Mouse (Mus musculus) stomach, embryonic 15.5 days (tissue): ENCODE data around the gene Zfand6. TPM values are rescaled to one million over a fixed set of nuclear protein-coding genes. Genes with fewer than 3 reads are reported as not detected.

Experiments used
- ATAC-seq: fragments of 200-750 bp; cut with Nextera tagmentation; 2 replicates; pipeline ENCODE4 v1.8.0; 2017; ENCODE audit warnings: low read depth, moderate number of reproducible peaks, moderate TSS enrichment; ENCODE audit not compliant: insufficient read depth, low FRiP score
- H3K27ac ChIP-seq: fragments of 300-500 bp; sonication (generic); 2 replicates; pipeline ENCODE4 v1.5.1; 2015; ENCODE audit warnings: mild to moderate bottlenecking, inconsistent platforms
- H3K27me3 ChIP-seq: fragments of 300-500 bp; sonication (generic); replicated peaks from 2 replicates; pipeline ENCODE4 v1.6.1; 2015; ENCODE audit warnings: inconsistent platforms
- H3K36me3 ChIP-seq: fragments of 300-500 bp; sonication (generic); 2 replicates; pipeline ENCODE4 v1.6.1; 2015; ENCODE audit warnings: inconsistent platforms
- H3K4me1 ChIP-seq: fragments of 300-500 bp; sonication (generic); 2 replicates; pipeline ENCODE4 v1.6.1; 2015; ENCODE audit warnings: inconsistent platforms
- H3K4me2 ChIP-seq: fragments of 300-500 bp; sonication (generic); 2 replicates; pipeline ENCODE4 v1.6.1; 2015; ENCODE audit warnings: mild to moderate bottlenecking, inconsistent platforms
- H3K4me3 ChIP-seq: fragments of 300-500 bp; sonication (generic); replicated peaks from 2 replicates; pipeline ENCODE4 v1.5.1; 2015; ENCODE audit warnings: inconsistent platforms
- H3K9ac ChIP-seq: fragments of 300-500 bp; sonication (generic); 2 replicates; pipeline ENCODE4 v1.6.1; 2015; ENCODE audit warnings: inconsistent platforms
- H3K9me3 ChIP-seq: fragments of 300-500 bp; sonication (generic); 2 replicates; pipeline ENCODE4 v1.6.1; 2016; ENCODE audit warnings: inconsistent platforms
- WGBS: fragments of 180-500 bp; shearing (Covaris S2); methylation state at CpG from one replicate; pipeline ENCODE4 v1.1.7; 2015; 5-methylcytosine and 5-hydroxymethylcytosine counted together
- polyA plus RNA-seq: library from polyadenylated mRNA; unstranded; fragments of >200 nt; fragmentation: Nextera tagmentation; extraction: Ambion mirVana; gene quantifications from 2 replicates; pipeline ENCODE4 v1.2.1, GENCODE M21; 2015

Zfand6 gene
- polyA plus RNA-seq, 1 experiment from 2014 or later, result 177 TPM

DNA sequence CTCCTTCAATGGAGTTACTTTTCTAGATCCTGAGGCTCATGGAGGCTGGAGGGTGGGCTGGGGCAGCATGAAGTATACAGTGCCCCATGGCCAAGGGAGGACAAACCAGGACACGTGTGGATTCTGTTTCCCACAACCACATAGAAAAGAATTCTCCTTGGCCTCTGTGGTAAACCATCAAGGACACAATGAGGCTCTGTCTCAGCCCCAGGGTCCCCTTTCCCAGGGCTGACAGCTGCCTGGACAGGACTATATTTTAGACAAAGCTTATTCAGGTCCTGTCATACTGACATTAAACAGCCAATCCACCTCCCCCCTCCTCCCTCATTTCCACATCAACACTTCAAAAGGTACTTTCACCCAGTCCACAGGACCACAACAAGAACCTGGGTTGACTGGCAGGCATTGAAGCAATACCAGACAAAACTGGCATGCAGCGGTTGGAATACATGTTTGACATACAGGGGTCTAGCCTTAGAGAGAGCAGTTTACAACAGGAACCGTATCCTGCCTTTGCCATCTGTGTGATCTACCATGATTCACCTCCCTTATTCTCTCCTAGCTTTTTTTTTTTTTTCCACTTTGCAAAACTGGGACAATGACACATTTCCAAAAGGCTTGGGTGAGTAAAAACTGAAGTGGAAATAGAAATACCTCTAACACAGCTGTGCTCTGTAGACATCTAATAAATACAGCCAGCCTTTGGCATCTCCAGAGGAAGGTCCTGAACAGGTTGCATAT, 103.2 kb downstream of the Zfand6 start:
- no peak for ATAC-seq
- WGBS, result 78% methylated on average over 3 of the region's 3 CpGs
- Histone ChIP-seq H3K9ac (no peak overlapping the region), H3K9me3 (no peaks in the 10 kb centered on the region), H3K4me1 (no peaks in the 10 kb centered on the region), H3K27me3 (no peaks in the 10 kb centered on the region), H3K4me3 (no peak overlapping the region), H3K4me2 (no peak overlapping the region), H3K27ac (no peak overlapping the region), H3K36me3 (no peaks in the 10 kb centered on the region)

DNA sequence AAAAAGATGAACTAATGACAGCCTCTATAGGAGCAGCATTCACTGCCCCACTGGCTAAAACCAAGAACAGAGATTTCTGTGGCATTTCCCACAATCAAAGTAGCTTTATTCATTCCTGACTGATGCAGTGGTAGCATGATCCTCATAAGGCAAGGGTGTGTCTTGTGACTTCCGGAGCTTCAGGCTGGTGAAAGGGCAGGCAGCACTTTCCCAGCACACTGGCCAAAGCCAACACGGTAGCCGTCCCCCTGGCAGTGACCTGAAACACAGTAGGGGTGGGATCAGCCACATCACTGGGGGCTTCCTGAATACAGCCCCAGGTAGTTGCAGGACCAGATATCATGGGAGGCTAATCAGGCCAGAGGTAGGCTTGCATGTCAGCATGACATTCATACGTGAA, 104.7 kb downstream of the Zfand6 start:
- no peaks in the 10 kb centered on the region for H3K4me1 ChIP-seq
- no peak overlapping the region for H3K9ac ChIP-seq
- no peak overlapping the region for H3K4me2 ChIP-seq
- 88% methylated on average over 4 of the region's 4 CpGs for WGBS
- no peak for ATAC-seq
- H3K27ac ChIP-seq, result no peak overlapping the region
- H3K36me3 ChIP-seq, result no peaks in the 10 kb centered on the region
- H3K4me3 ChIP-seq, result no peak overlapping the region
- H3K9me3 ChIP-seq, result no peaks in the 10 kb centered on the region
- no peaks in the 10 kb centered on the region for H3K27me3 ChIP-seq

DNA sequence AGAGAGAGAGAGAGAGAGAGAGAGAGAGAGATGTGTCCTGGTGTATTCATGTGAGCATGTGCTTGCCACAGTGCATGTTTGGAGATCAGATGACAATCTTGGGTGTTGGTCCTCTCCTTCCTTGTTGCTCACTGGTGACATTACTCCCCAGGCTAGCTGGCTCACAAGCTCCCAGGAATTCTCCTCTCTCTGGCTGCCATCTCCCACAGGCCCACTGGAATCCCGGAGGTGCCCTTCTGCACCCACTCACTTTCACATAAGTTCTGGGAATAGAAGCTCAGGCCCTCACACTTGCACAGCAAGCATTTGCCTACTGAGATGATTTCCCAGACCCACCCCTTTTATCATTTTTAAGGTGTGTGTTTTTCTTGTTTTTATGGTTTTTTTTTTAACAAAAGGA, 110.0 kb downstream of the Zfand6 start:
- no peak for ATAC-seq
- Histone ChIP-seq H3K4me3 (no peak overlapping the region), H3K4me1 (no peaks in the 10 kb centered on the region), H3K27me3 (no peaks in the 10 kb centered on the region), H3K9ac (no peak overlapping the region), H3K4me2 (no peak overlapping the region), H3K36me3 (no peaks in the 10 kb centered on the region), H3K9me3 (no peaks in the 10 kb centered on the region), H3K27ac (no peak overlapping the region)
- 78% methylated on average over 1 of the region's 1 CpGs for WGBS

DNA sequence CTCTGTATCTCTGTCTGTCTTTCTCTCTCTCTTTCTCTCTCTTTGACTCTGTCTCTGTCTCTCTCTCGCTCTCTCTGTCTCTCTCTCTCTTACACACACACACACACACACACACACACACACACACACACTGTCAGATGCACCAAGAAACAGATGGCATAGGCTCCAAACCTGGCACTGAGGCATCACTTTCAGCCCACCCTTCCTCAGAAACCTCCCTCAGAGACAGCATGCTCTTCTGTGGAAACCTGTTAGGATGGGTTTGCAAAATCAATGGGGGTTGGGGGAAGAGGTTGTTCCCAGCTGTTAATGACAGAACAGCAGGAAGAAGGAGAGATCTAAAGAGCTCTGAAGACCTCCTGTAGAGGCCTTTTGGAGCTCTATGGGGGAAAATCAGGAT, 110.9 kb downstream of the Zfand6 start:
- Histone ChIP-seq H3K36me3 (no peaks in the 10 kb centered on the region), H3K4me2 (no peak overlapping the region), H3K9me3 (no peaks in the 10 kb centered on the region), H3K4me1 (no peaks in the 10 kb centered on the region), H3K4me3 (no peak overlapping the region), H3K27ac (no peak overlapping the region), H3K9ac (no peak overlapping the region), H3K27me3 (no peaks in the 10 kb centered on the region)
- no peak for ATAC-seq
- WGBS, result 100% methylated on average over 1 of the region's 1 CpGs

DNA sequence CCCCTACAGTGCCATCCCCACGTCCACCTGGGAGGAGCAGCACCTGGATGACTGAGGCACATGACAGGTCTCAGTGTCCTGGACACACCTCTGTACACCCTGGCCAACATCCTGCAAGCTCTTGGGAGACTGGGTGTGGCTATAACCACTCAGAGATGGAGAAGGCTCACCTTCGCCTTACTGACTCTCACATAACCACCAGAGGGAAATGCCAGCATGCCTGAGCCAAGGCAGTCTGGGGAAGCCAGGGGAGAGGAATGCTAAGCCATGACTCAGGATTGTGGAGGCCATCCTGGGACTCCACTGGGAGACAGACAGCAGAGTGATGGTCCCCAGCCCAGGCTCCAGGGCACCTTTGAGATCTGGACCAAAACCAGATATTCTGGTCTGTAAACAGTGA, 112.7 kb downstream of the Zfand6 start:
- Histone ChIP-seq H3K9me3 (no peaks in the 10 kb centered on the region), H3K4me1 (no peaks in the 10 kb centered on the region), H3K27ac (no peak overlapping the region), H3K9ac (no peak overlapping the region), H3K4me2 (no peak overlapping the region), H3K36me3 (no peaks in the 10 kb centered on the region), H3K27me3 (no peaks in the 10 kb centered on the region), H3K4me3 (no peak overlapping the region)
- WGBS, result 84% methylated on average over 2 of the region's 2 CpGs
- ATAC-seq, result no peak

DNA sequence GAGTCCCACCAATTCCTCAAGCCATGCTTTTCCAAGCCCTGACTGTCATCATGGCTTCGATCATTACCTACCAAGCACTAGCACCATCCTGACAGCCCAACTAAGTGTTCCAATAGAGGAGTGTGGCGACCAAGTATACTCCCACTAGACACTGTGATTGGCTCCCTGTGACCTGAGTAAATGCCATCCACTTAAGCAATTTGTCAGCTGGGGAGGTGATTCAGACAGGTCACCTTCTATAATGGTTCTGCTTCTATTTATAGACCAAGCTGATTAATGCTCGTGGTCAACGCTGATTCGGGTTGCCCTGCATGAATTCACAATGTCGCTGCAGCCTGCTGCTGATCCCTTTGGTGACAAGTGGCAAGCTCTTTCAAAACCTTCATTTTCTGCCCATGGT, 123.6 kb downstream of the Zfand6 start:
- WGBS, result 53% methylated on average over 6 of the region's 6 CpGs
- Histone ChIP-seq H3K27ac (no peak overlapping the region), H3K9me3 (no peaks in the 10 kb centered on the region), H3K4me1 (no peaks in the 10 kb centered on the region), H3K4me3 (no peak overlapping the region), H3K9ac (no peak overlapping the region), H3K36me3 (no peaks in the 10 kb centered on the region), H3K27me3 (no peaks in the 10 kb centered on the region), H3K4me2 (no peak overlapping the region)
- ATAC-seq, result no peak

DNA sequence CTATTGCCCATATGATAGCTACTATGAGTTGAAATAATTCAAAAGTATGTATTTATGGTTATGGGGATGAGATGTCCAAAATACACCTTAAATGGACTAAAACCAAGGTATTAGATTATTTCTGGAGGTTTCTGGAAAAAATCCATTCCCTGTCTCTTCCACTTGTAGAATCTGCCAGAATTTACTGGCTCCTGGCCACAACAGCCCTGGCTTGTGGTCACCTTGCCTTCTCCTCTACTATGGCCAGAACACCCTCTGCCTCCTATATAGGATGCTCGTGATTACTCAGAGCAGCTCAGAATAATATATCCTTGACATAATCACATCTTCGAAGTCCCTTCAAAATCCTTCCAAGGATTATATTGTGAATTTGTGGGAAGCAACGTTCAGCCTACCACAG, 125.5 kb downstream of the Zfand6 start:
- Histone ChIP-seq H3K4me1 (no peaks in the 10 kb centered on the region), H3K9ac (no peak overlapping the region), H3K4me3 (no peak overlapping the region), H3K27me3 (no peaks in the 10 kb centered on the region), H3K4me2 (no peak overlapping the region), H3K36me3 (no peaks in the 10 kb centered on the region), H3K9me3 (no peaks in the 10 kb centered on the region), H3K27ac (no peak overlapping the region)
- WGBS, result 72% methylated on average over 3 of the region's 3 CpGs
- no peak for ATAC-seq

Other genes with a start within 250 kb of the Zfand6 start
- 3.1 and 3.3 TPM in 2 replicates for gene Gm2115, start 161.0 kb downstream of the Zfand6 start, polyA plus RNA-seq
- gene Fah, start 83.2 kb downstream of the Zfand6 start, polyA plus RNA-seq, result 11.2 and 15.0 TPM in 2 replicates
- gene Olfr291, start 163.6 kb upstream of the Zfand6 start, polyA plus RNA-seq, result not detected in 2 replicates